Mouse (Mus musculus) lung, embryonic 16.5 days (tissue): ENCODE data around the gene Mslnl. TPM values are rescaled to one million over a fixed set of nuclear protein-coding genes. Genes with fewer than 3 reads are reported as not detected.

ENCODE experiments used
- ATAC-seq: fragments of 200-750 bp; cut with Nextera tagmentation; 2 replicates; pipeline ENCODE4 v1.8.0; 2017; ENCODE audit warnings: low read depth, mild to moderate bottlenecking, moderate library complexity
- H3K27ac ChIP-seq: fragments of 300-500 bp; sonication (generic); 2 replicates; pipeline ENCODE4 v1.5.1; 2014; ENCODE audit warnings: mild to moderate bottlenecking, control low read depth, low read length
- H3K27me3 ChIP-seq: fragments of 300-500 bp; sonication (generic); 2 replicates; pipeline ENCODE4 v1.6.1; 2014; ENCODE audit warnings: low read depth, low read length, mixed read lengths; ENCODE audit not compliant: control insufficient read depth, insufficient read depth
- H3K36me3 ChIP-seq: fragments of 300-500 bp; sonication (generic); 2 replicates; pipeline ENCODE4 v1.6.1; 2014; ENCODE audit warnings: low read length; ENCODE audit not compliant: control insufficient read depth, insufficient read depth
- H3K4me1 ChIP-seq: fragments of 300-500 bp; sonication (generic); replicated peaks from 2 replicates; pipeline ENCODE4 v1.6.1; 2014; ENCODE audit warnings: low read length, mixed read lengths; ENCODE audit not compliant: control insufficient read depth, insufficient read depth
- H3K4me2 ChIP-seq: fragments of 300-500 bp; sonication (generic); 2 replicates; pipeline ENCODE4 v1.6.1; 2014; ENCODE audit warnings: low read depth, low read length, control low read depth
- H3K4me3 ChIP-seq: fragments of 300-500 bp; sonication (generic); 2 replicates; pipeline ENCODE4 v1.5.1; 2014; ENCODE audit warnings: mild to moderate bottlenecking, low read length, control low read depth
- H3K9ac ChIP-seq: fragments of 300-500 bp; sonication (generic); 2 replicates; pipeline ENCODE4 v1.6.1; 2014; ENCODE audit warnings: low read length, control low read depth
- H3K9me3 ChIP-seq: fragments of 300-500 bp; sonication (generic); 2 replicates; pipeline ENCODE4 v1.6.1; 2016; ENCODE audit warnings: low read length; ENCODE audit not compliant: control insufficient read depth
- WGBS: fragments of 180-500 bp; shearing (Covaris S2); extraction: QIAGEN DNeasy Blood & Tissue Kit; methylation state at CpG from one replicate; pipeline ENCODE4 v1.1.7; 2014; 5-methylcytosine and 5-hydroxymethylcytosine counted together
- polyA plus RNA-seq: library from polyadenylated mRNA; unstranded; fragments of >200 nt; fragmentation: Nextera tagmentation; extraction: Ambion mirVana; gene quantifications from 2 replicates; pipeline ENCODE4 v1.2.1, GENCODE M21; 2015

Mslnl gene
- polyA plus RNA-seq, 1 experiment from 2014 or later, result 1.4 TPM

DNA sequence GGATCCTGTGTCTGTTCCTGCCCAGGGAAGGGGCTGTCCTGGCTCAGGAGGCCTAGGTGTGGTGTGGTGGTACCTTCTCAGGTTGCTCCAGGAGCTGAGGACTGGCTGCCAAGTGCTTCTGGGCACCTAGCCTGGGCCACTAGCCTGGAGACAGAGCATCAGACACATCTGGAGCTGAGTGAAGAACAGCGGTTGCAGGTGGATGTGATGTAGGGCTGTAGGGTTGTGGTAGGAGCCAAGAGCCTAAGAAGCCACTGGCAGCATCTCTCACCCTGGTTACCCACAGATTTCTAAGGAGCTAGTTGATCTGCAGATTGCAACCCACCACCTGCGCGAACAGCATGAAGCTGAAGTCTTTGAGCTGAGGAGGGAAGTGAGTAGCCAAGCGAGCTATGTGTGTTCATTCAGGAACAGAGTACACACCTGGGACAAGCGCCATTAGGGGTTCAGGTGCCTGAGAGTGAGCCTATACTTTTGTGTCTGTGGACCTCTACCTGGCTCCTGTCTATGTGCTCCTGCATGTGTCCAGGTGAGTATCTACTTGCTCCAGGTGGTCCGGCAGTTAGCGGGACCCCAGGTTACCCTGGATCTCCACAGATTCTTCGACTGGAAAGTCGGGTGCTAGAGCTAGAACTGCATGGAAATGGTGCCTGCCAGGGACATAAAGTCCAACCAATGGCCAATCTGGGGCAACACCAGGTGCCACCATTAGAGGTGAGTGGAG, 51.1 kb downstream of the Mslnl start:
- 89% methylated on average over 9 of the region's 9 CpGs for WGBS
- H3K36me3 ChIP-seq, result peaks cover 29% of the 10 kb centered on the region
- no peak overlapping the region for H3K4me3 ChIP-seq
- peaks cover 20% of the 10 kb centered on the region for H3K4me1 ChIP-seq
- no peak for ATAC-seq
- no peak overlapping the region for H3K9ac ChIP-seq
- no peaks in the 10 kb centered on the region for H3K27me3 ChIP-seq
- H3K27ac ChIP-seq, result no peak overlapping the region
- H3K9me3 ChIP-seq, result no peaks in the 10 kb centered on the region
- H3K4me2 ChIP-seq, result no peak overlapping the region

GRCm38 (mm10) chr17:25791320-25791842, 55.5 kb downstream of the Mslnl start:
- WGBS, result 22% methylated on average over 19 of the region's 19 CpGs
- no peaks in the 10 kb centered on the region for H3K9me3 ChIP-seq

GRCm38 (mm10) chr17:25791843-25792527, 56.1 kb downstream of the Mslnl start:
- H3K36me3 ChIP-seq, result peaks cover 19% of the 10 kb centered on the region; the same call in 1 of the 2 replicates
- H3K4me3 ChIP-seq, result peak overlapping the region; percentile 96
- peak overlapping the region; percentile 89 for H3K9ac ChIP-seq
- ATAC-seq, result peak; percentile 71
- peak overlapping the region; percentile 94 for H3K4me2 ChIP-seq
- H3K9me3 ChIP-seq, result no peaks in the 10 kb centered on the region
- peak overlapping the region; percentile 99 for H3K27ac ChIP-seq
- WGBS, result under 1% methylated on average over 45 of the region's 45 CpGs
- no peaks in the 10 kb centered on the region for H3K27me3 ChIP-seq
- H3K4me1 ChIP-seq, result peaks cover 35% of the 10 kb centered on the region

More at GRCm38 (mm10) chr17:25791320-25791842, 55.5 kb downstream of the Mslnl start:
- H3K27ac ChIP-seq, result peak overlapping the region; percentile 99
- ATAC-seq, result peak; percentile 13; the same call in 1 of the 2 replicates
- peak overlapping the region; percentile 89 for H3K9ac ChIP-seq
- H3K4me3 ChIP-seq, result peak overlapping the region; percentile 96
- H3K36me3 ChIP-seq, result peaks cover 19% of the 10 kb centered on the region; the same call in 1 of the 2 replicates
- no peaks in the 10 kb centered on the region for H3K27me3 ChIP-seq
- peaks cover 35% of the 10 kb centered on the region for H3K4me1 ChIP-seq
- peak overlapping the region; percentile 94 for H3K4me2 ChIP-seq

GRCm38 (mm10) chr17:25792615-25793014, 56.8 kb downstream of the Mslnl start, which contains the start of gene Fam173a:
Gene Fam173a (minus strand): TSS chr17:25792901.
- ATAC-seq, result peak; percentile 89

DNA sequence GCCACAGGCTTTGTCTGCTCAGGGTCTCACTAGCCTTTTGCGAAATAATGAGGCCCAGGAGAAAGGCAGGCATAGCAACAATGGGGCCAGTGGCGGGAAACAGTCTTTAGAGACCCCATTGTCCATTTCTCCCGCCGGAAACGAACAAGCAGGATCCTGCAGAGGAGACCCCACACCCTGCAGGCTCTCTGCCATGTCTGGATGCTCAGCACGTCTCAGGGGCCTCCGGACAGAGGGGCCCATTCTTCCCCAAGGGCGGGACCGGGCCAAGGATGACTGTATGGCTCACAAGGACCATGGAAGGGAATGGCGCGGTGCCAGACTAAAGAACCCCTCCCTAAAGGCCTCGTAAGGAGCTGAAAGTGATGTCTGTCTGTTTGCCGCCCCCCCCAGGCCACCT, 58.4 kb downstream of the Mslnl start:
- no peak overlapping the region for H3K4me3 ChIP-seq
- 66% methylated on average over 13 of the region's 13 CpGs for WGBS
- H3K4me1 ChIP-seq, result peaks cover 42% of the 10 kb centered on the region
- H3K9me3 ChIP-seq, result no peaks in the 10 kb centered on the region
- H3K27me3 ChIP-seq, result no peaks in the 10 kb centered on the region
- H3K9ac ChIP-seq, result no peak overlapping the region
- H3K4me2 ChIP-seq, result no peak overlapping the region
- H3K36me3 ChIP-seq, result peaks cover 7% of the 10 kb centered on the region; the same call in 1 of the 2 replicates
- H3K27ac ChIP-seq, result peak overlapping the region; percentile 37; the same call in 1 of the 2 replicates
- no peak for ATAC-seq

More at GRCm38 (mm10) chr17:25792615-25793014, 56.8 kb downstream of the Mslnl start, which contains the start of gene Fam173a:
- peak within 1 kb of the TSS; percentile 99 for H3K27ac ChIP-seq
- H3K4me2 ChIP-seq, result peak within 1 kb of the TSS; percentile 94
- peak within 1 kb of the TSS; percentile 96 for H3K4me3 ChIP-seq
- under 1% methylated on average over 14 of the region's 14 CpGs for whole genome bisulfite sequencing
- peak within 1 kb of the TSS; percentile 89 for H3K9ac ChIP-seq
- no peaks in the 10 kb centered on the region for H3K27me3 ChIP-seq
- peaks cover 16% of the 10 kb centered on the region; the same call in 1 of the 2 replicates for H3K36me3 ChIP-seq
- H3K9me3 ChIP-seq, result no peaks in the 10 kb centered on the region
- H3K4me1 ChIP-seq, result peaks cover 41% of the 10 kb centered on the region

- Histone ChIP-seq H3K27me3 (no peaks in the 10 kb centered on the region), H3K9ac (no peak overlapping the region), H3K4me2 (peak overlapping the region; percentile 87), H3K36me3 (no peaks in the 10 kb centered on the region), H3K4me1 (peaks cover 42% of the 10 kb centered on the region), H3K9me3 (no peaks in the 10 kb centered on the region), H3K4me3 (no peak overlapping the region), H3K27ac (no peak overlapping the region)
- ATAC-seq, result no peak
- 87% methylated on average over 17 of the region's 17 CpGs for WGBS
These were observed 59.2 kb downstream of the Mslnl start for GRCm38 (mm10) chr17:25794998-25795397.

GRCm38 (mm10) chr17:25795609-25796092, 59.8 kb downstream of the Mslnl start, which contains the start of gene AC134908.4:
Gene AC134908.4 (minus strand): TSS chr17:25795659.
- H3K4me1 ChIP-seq, result peaks cover 42% of the 10 kb centered on the region
- H3K9ac ChIP-seq, result peak within 1 kb of the TSS; percentile 77
- no peaks in the 10 kb centered on the region for H3K27me3 ChIP-seq
- H3K4me3 ChIP-seq, result peak within 1 kb of the TSS; percentile 79
- peak within 1 kb of the TSS; percentile 2; the same call in 1 of the 2 replicates for H3K27ac ChIP-seq
- ATAC-seq, result no peak
- peak within 1 kb of the TSS; percentile 87 for H3K4me2 ChIP-seq
- WGBS, result 24% methylated on average over 6 of the region's 6 CpGs
- H3K9me3 ChIP-seq, result no peaks in the 10 kb centered on the region
- H3K36me3 ChIP-seq, result no peaks in the 10 kb centered on the region

DNA sequence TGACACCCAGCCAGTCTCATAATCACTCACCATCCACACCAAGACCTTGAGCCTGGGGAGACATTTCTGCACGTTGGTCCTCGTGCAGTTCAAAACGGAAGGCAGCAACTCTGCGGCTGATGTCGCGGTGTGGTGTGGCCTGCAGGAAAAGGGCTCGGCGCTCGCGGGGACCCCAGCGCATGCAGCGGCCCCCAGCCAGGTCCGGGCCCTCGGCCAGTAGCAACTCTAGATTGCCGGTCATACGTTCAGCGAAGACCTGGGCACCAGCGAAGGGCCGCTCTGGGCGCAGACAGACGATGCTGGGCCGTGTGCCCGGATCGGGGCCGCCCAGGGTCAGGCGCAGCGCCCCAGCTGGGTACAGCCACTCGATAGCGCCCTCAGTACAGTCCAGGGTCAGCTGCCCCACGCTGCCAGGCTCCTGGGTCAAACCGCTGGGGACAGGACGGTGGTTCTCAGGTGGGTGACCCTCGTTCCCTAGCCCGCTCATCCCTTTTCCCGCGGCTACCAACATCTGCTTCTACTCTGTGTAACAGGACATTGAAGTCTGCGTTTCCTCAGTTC, 60.4 kb downstream of the Mslnl start:
- WGBS, result under 1% methylated on average over 37 of the region's 37 CpGs
- Histone ChIP-seq H3K4me3 (peak overlapping the region; percentile 79), H3K36me3 (no peaks in the 10 kb centered on the region), H3K27me3 (no peaks in the 10 kb centered on the region), H3K9ac (peak overlapping the region; percentile 77), H3K27ac (peak overlapping the region; percentile 2; the same call in 1 of the 2 replicates), H3K4me1 (peaks cover 36% of the 10 kb centered on the region), H3K9me3 (no peaks in the 10 kb centered on the region), H3K4me2 (peak overlapping the region; percentile 87)
- 0 out of 2 replicates have a peak, but pooled peaks have one; percentile 3 for ATAC-seq
